Mouse (Mus musculus) CH12F3 (cell line): ENCODE results near the gene Arhgap45.

Experiments used
- in situ Hi-C: fragments of 300-500 bp; cut with MboI; formaldehyde crosslinking; loops from 2 replicates; pipeline ENCODE4 v1.14.3; 2020; ENCODE audit warnings: low sequenced_read_pairs

Arhgap45 gene

DNA sequence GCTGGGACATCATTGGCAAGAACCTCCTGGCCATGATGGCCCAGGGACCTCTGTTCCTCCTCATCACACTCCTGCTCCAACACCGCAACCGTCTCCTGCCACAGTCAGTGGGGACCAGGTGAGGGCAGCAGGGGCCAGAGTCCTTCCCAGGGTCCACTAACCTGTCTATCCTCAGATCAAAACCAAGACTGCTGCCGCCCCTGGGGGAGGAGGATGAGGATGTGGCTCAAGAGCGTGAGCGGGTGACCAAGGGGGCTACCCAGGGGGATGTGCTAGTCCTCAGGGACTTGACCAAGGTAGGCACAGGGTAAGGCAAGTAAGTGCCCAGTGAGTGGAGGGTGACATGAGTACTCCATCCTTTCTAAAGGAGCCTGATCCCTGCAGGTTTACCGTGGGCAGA, 4.7 kb upstream of the Arhgap45 start:
- in situ Hi-C loops, result no loop called here

DNA sequence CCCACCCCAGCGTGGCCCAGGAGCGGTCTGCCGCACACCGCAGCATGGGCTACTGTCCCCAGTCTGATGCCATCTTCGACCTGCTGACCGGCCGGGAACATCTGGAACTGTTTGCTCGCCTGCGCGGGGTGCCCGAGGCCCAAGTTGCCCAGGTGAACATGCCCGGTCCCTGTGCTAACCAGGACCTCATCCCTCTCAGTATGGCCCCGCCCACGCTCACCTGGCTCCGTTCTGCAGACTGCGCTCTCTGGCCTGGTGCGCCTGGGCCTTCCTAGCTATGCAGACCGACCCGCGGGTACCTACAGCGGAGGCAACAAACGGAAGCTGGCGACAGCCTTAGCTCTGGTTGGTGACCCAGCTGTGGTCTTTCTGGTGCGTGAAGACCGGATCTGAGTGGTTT, 2.8 kb upstream of the Arhgap45 start:
- in situ Hi-C loops, result no loop called here

DNA sequence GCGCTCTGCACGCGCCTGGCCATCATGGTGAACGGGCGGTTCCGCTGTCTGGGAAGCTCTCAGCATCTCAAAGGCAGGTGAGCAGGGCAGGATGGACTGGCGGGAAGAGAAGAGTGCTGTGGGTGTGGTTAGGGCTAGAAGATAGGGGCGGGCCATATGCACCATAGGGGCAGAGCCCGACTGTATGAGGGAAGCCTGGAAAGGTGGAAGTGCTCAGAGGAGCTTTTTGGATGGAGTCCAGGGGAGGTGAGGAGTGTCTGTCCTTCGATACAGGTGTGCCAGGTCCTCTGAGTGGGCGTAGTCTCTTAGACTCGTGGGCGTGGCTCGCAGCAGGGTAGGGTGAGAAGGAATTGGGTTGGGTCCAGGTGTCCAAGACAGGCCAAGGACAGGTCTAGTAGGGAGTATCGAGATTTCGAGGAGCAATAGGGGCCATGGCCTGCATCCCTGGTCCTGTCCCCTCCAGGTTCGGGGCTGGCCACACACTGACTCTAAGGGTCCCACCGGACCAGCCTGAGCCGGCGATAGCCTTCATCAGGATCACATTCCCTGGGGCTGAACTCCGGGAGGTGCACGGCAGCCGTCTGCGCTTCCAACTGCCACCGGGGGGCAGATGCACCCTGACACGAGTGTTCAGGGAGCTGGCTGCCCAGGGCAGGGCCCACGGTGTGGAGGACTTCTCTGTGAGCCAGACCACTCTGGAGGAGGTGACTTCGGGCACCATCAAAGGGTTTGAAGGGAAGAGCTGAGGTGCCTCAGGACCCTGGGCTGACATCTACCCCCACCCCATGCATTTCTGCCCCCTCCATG, 1.8 kb upstream of the Arhgap45 start:
- in situ Hi-C loops, result no loop called here

DNA sequence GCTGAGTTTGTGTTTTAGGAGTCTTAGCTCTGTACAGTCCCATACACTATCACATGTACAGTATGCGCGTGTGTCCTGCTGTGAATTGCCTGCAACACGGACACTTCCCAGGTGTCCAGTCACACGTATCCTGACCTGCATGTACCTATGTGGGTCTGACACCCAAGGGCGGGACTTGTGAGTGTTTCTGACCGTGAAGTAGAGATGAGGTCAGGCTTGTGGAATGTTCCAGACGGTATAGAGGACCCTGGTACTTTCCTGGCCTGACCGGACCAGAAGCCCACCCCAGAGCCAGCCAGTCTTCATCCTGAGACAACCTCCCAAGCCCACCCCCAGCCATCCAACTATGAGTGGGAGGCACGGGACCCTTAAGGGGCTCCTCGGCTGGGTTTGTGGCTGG, 870 bp upstream of the Arhgap45 start:
- in situ Hi-C loops, result no loop called here

DNA sequence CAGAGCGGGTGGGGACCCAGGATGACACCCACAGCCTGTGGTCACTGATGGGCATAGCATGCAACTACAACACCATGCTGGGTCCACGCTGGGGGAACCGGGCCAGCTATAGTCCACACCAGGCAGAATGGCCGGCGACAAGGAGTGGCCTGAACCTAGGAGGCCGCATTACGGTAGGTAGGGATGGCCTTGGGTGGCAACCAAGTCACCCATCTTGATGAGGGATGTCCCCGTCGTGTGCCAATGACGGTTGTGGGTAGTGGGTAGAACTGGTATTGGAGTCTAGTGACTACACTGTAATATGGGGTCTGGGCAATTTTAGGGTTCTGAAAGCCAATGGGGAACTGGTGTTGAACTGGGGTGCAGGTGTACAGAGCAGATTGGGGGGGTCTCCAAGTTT, 478 bp downstream of the Arhgap45 start:
- in situ Hi-C loops, result no loop called here

DNA sequence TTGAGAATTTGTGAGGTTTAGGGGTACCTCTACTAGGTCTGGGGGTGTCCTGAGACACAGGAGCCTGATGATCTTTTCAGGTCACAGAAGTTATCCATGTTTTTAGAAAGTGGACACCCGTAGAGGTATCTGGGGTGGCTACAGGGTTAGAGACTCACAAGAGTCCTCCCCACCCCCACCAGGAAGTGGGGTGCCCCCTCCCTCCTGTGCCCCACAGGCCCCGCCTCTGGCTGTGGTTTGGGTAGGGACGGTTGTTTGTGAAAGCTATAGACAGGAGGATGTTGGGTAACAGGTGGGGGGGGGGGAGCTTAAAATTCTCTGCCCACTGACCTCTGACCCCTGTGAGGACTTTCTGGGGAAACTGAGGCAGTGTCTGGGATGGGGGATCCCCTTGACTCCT, 908 bp downstream of the Arhgap45 start:
- in situ Hi-C loops, result no loop called here

DNA sequence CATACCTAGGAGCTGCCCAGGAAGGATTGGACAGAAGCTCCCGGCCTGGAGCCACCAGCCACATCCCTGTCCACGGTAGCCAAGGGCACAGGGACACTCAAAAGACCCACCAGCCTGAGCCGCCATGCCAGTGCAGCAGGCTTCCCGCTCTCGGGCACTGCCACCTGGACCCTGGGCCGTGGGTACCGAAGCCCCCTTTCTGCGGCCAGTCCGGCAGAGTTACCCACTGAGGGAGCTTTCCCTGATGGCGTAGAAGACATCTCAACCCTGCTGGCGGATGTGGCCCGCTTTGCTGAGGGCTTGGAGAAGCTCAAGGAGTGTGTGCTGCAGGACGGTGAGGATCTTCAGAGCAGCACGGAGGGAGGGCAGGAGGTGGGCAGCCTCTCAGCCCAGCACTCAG, 1.3 kb downstream of the Arhgap45 start:
- in situ Hi-C loops, result no loop called here

DNA sequence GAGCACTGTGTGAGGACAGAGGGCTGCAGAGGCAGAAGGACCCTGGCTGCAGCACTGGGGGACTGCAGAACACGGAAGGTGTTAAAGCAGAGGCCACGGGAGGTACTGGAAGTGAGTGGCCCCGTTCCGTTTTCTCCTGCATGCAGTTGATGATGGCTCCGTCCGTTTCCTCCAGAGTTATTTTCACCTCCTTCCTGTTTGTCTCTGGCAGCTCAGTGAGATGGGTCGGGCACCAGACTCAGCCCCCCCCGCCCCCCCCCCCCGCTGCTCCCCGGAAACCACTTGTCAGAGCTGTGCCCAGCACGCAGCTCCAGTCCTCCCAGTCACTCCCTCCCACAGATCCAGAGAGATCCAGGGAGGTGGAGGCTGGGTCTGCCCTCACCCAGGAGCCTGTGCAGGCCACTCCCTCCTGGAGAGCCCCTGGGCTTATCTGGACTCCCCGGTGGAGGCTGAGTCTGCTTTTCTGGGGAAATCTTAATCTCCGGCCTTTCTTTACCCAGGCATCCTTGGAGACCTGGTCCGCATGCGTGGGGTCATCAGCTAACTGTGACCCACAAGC, 2.4 kb downstream of the Arhgap45 start:
- in situ Hi-C loops, result no loop called here

DNA sequence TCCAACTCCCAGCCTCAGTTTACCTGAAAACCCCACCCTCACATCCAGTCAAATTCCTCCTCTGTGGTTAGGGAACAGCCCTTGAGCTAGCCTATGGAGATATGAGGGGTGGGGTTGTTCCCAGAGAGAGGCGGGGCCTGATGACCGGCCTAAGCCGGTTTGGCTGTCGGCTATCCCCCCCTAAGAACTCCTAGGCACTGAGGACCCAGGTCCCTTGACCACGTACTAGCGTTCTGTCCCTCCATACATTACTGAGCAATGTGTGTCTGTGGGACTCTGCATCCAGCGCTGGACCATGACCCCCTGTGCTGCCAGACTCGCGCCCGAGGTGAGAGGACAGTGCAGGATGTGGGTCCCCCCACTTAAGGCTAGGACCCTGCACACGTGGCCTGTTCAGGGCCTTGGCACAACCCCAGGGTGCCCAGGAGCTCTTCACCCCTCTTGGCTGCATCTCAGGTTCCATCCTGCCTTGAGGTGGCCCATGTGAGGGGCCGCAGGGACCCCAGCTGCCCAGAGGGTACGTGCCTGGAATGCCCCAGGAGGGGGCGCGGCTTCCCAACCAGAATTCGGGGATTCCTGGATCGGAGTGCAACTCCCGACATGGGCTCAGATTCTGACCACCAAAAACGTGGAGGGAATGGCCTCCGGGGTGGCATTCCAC, 3.1 kb downstream of the Arhgap45 start:
- in situ Hi-C loops, result no loop called here

DNA sequence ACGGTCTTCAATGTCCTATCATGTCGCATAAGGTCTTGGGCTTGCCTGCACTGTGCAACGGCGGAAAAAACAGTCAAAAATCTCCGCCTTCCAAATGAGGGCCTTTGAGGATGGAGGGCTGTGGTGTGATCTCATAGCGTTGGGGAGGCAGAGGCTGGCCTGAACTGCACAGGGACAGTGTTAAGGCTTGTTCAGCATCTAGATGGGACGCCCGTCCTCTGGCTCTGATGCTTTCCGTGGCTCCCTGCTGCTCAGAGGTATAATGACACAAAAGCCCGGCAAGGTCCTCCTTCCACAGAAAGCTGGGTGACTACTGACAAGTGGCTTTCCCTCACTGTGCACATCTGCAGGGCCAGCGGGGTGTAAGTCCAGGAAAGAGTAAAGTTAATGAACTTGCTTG, 3.7 kb downstream of the Arhgap45 start:
- in situ Hi-C loops, result no loop called here

DNA sequence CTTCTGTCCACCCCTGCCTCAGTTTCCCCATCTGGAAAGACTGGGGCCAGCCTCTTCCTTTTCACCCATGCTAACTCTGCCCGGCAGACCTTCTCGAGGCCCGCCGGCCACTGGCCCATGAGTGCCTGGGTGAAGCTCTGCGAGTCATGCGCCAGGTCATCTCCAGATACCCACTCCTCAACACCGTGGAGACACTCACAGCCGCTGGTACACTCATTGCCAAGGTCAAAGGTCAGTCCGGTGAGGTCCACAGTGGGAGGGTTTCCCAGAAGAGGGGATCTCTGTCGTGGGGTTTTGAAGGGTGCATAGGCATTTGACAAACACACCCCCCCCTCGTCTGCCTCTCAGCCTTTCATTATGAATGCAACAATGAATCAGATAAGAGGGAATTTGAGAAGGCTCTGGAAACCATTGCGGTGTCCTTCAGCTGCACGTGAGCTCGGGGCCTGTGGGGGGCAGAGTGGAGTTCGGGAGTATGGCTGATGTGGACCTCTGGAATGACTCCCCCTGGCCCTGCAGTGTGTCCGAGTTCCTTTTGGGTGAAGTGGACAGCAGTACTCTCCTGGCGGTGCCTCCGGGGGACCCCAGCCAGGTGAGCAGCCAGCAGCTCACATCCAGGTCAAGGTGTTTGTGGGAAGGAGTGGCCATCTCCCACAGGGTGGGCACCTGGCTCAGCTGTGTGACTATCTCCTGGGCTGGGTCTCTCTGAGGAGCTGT, 4.3 kb downstream of the Arhgap45 start:
- in situ Hi-C loops, result no loop called here

DNA sequence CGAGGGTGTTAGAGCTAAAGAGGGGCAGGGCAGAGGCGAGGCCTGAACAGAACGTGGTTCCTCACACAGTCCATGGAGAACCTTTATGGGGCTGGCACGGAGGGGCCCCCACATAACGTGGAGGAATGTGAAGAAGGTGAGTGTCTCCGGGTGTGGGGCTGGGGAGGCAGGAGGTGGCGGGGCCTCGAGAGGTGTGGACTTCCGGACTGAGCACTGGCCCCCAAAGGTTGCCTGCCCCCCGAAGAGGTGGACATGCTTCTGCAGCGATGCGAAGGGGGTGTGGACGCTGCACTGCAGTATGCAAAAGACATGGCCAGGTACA, 4.8 kb downstream of the Arhgap45 start:
- in situ Hi-C loops, result no loop called here

DNA sequence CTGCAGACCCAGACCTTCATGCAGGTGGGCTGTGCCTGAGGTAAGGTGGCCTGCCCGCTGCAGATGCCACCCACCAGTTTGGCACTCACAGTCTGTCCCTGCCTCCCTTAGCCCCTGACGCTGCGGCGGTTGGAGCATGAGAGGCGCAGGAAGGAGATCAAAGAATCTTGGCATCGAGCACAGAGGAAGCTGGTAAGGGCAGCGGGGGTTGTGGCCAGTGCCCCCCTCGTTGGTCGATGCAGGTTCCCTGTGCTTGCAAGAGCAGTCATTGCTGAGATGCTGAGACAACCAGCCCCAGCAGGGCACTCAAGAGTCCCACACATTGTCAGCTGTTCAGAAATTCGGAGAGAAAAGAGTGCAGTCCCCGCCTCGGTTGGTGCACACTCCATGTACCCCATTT, 5.7 kb downstream of the Arhgap45 start:
- in situ Hi-C loops, result no loop called here

DNA sequence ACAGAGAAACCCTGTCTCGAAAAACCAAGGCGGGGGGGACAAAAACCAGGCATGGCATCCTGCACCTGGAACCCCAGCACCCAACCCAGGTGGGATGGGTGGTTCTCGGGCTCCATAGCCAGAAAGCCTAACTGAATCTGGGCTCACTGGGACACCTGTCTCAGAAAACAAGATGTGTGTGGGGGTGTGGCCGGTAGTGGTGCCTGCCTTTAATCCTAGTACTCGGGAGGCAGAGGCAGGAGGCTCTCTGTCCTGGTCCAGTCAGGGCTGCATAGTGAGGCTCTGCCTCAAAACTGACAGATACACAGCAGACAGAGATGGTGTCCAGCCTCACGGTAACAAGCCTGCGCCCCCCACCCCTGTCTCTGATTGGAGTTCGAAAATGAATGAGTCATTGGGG, 6.4 kb downstream of the Arhgap45 start:
- in situ Hi-C loops, result no loop called here

DNA sequence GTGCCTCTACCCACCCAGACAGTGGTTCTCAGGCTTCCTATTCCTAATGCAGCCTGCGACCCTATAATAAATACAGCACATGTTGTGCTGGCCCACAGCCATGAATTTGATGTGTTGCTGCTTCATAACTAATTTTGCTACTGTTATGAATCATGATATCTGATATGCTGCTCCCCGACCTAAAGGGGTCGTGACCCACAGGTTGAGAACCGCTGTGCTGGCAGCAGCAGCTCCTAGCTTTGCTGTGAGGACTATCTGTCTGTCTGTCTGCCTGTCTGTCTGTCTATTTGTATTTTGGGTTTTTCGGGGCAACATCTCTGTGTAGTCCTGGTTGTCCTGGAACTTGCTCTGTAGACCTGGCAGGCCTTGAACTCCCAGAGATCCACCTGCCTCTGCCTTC, 7.3 kb downstream of the Arhgap45 start:
- in situ Hi-C loops, result no loop called here

DNA sequence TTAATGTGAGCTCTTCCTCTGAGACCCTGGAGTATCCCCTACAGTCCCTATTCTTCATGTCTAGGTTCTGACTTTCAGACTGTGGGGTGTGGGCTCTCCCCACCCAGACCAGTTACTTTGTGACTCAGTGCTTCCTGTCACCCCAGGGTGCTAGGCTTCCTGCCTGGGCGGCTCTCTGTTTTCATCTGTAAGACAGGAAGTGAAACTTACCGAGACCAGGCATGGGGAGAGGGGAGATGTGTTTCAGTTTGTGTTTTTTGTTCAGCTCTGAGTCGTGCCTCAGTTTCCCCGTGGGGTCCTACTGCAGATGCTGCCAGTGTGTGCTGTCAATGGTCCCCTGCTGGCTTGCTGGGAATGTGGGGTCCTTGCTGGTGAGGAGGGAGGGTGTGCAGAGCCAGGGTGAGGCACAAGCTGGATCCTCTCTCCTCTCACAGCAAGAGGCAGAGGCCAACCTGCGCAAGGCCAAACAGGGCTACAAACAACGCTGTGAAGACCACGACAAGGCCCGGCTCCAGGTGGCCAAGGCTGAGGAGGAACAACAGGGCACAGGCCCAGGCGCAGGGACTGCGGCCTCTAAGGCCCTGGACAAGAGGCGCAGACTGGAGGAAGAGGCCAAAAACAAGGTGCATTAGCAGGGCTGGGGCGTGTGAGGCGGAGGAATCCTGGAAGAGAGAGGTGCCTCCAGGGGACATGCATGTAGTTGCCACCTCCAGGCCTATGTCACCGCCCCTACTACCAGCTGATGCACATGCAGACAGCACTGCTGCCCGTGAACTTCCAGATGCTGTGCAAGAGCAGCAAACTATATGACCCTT, 8.0 kb downstream of the Arhgap45 start:
- in situ Hi-C loops, result no loop called here

DNA sequence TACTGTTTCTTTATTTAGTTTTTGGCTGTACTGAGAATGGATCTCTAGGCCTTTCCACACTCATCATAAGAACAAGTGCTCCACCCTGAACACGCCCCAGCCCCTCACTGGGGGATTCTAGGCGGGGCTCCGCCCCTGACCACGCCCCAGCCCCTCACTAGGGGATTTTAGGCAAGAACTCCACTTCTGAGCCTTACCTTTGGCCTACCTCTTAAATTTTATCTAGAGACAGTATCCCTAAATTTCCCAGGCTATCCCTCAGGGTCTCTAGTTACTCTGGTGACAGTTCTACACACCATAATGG, 8.5 kb downstream of the Arhgap45 start:
- in situ Hi-C loops, result no loop called here

DNA sequence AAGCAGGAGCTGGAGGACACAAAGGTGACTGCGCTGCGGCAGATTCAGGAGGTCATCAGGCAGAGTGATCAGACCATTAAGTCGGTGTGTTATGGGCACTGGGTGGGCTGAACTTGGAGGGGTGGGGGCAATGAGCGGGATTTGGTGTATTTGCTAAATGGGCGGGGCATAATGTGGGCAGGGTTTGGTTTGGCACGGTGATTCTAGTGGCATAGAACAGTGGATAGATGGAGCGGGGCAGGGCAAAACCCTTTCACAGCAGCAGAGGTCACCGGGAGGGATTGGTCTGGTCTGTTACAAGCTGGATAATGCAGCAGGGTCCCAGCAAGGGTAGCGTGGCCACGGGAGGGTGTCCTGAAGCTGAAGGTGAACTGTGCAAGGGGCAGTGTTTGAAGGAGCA, 9.0 kb downstream of the Arhgap45 start:
- in situ Hi-C loops, result no loop called here

DNA sequence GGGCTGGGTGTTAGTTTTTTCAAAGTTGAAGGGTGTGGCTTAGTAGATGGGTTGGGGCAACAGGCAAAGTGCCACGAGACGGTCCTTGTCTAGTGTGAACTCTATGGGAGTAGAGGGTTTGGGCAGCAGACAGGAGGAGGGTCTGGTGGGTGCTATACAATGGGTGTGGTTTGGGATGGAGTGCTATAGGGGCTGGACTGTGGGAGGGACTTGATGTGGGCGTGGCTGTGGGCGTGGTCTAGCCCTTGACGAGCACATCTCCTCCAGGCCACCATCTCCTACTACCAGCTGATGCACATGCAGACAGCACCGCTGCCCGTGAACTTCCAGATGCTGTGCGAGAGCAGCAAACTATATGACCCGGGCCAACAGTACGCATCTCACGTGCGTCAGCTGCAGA, 9.4 kb downstream of the Arhgap45 start:
- in situ Hi-C loops, result no loop called here

DNA sequence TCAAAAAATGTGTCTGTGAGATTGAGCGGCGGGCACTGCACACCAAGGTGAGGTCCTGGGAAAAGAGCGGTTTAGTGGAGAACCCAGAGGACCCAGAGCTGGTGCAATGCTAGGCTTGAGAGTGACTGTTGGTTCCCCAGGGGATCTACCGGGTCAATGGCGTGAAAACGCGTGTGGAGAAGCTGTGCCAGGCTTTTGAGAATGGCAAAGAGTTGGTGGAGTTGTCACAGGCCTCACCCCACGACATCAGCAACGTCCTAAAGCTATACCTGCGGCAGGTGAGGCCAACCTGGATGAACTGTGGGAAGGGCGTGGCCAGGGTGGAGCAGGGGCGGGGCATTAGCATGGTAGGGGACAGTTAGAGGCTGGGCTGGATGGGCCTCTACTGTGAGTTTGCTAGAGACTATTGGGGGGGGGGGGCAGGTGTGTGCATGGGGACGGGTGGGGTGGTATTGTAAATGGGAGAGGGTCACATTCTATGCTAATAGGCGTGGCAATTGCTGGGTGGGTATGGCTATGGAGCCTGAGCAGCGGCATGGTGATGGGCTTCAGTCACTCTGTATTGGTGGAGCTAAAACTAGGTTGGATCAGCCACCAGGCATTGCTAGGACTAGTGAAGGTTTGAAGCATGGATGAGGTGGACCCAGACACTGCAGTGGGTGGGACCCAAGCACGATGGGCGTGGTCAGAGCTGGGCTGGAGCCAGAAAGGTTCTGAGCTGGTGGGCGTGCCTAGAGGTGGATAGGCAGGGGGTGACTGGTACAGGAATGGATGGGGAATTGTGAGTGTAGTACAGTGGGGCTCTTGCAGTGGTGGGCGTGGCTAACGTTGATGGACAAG, 11.4 kb downstream of the Arhgap45 start:
- in situ Hi-C loops, result no loop called here

DNA sequence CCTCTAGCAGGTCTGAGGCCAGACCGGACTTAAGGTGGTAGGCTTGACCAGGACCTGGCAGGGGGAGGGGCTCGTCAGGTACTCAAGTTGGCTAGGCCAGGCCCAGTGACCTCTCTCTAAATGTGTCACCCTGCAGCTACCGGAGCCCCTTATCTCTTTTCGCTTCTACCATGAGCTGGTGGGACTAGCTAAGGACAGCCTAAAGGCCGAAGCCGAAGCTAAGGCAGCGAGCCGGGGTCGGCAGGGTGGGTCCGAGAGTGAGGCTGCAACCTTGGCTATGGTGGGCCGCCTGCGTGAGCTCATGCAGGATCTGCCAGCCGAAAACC, 12.0 kb downstream of the Arhgap45 start:
- in situ Hi-C loops, result no loop called here
